In the genomic region with DNA sequence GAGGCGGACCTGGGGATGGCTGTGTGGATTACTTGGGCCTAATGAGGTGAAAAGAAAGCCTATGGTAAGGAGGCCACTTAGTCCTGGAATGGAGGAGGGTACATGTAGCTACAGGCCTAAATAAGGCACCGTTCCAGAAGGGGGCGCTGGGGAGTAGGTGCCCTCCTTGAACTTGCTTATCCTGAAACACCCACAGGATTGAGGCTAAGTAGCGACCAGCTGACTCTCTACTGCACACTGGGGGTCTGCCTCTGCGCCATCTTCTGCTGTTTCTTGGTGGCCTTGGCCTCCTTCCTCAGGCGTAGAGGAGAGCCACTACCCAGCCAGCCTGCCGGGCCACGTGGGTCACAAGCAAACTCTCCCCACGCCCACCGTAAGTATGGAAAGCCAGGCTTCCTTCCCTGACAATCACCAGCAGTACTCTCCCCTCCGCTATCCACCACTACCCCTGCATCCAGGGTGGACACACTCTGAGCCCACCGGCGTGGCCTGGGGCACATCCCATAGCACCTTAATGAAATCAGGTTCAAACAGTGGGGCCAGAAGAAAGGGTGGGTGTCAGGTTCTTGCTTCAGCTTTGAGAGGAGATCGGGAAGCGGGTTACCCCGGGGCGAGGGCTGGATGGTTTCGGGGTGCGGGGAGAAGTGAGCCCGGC, we compare ENCODE assay signal across 9 mouse cellular contexts. TPM values are rescaled to one million over a fixed set of nuclear protein-coding genes. Genes with fewer than 3 reads are reported as not detected.
A peak's percentile ranks its signal among the peaks of the same experiment; 100 is the strongest.
DNase-seq lines count a peak whose midpoint lies in the region; ATAC-seq and TF ChIP-seq lines count a peak whose summit lies in the region.
"Had no signal": no experiment of that assay in that cellular context is flagged by ENCODE, and none has a peak within 500 bp of the region (broad histone marks: within the 10 kb centered on the region; RNA-seq: fewer than 3 reads in every experiment).

No protein-coding gene starts in this region.

- no peak overlapping the region for H3K27ac ChIP-seq in ES-Bruce4 (ENCODE audit: insufficient read depth, low read length)
- H3K27ac ChIP-seq in embryonic facial prominence, embryonic 10.5 days (replicated peaks): peak overlapping the region; percentile 48; the same call in 1 of the 2 replicates
- no peak overlapping the region for H3K27ac ChIP-seq in hindbrain, postnatal 0 days
- H3K27ac ChIP-seq: macrophage had no signal

- H3K4me2 ChIP-seq in hindbrain, postnatal 0 days (ENCODE audit: low read depth, low read length): peak overlapping the region; percentile 73

- peak overlapping the region; percentile 52 for H3K4me3 ChIP-seq in ES-Bruce4 (ENCODE audit: low read depth, low read length)
- H3K4me3 ChIP-seq in embryonic facial prominence, embryonic 10.5 days: peak overlapping the region; percentile 58
- H3K4me3 ChIP-seq in hindbrain, postnatal 0 days (ENCODE audit: low read length): peak overlapping the region; percentile 41

- WGBS in embryonic facial prominence, embryonic 10.5 days: 11% methylated on average over 20 of the region's 20 CpGs
- 19% methylated on average over 20 of the region's 20 CpGs for WGBS in hindbrain, postnatal 0 days

- TF ChIP-seq EP300 in ES-Bruce4 (IDR thresholded peaks at IDR 0.05; ENCODE audit: insufficient read depth, low read depth, low read length): 0 out of 2 replicates have a peak, but pooled peaks have one; percentile 4

- H3K27me3 ChIP-seq in ES-Bruce4 (ENCODE audit: control insufficient read depth, insufficient read depth, low read length, poor library complexity, severe bottlenecking): no peaks in the 10 kb centered on the region
- H3K27me3 ChIP-seq in embryonic facial prominence, embryonic 10.5 days (replicated peaks; ENCODE audit: low read depth, poor library complexity, severe bottlenecking): peaks cover 41% of the 10 kb centered on the region
- no peaks in the 10 kb centered on the region for H3K27me3 ChIP-seq in hindbrain, postnatal 0 days (ENCODE audit: insufficient read depth, low read length)

- H3K36me3 ChIP-seq in ES-Bruce4 (ENCODE audit: control insufficient read depth, insufficient read depth, low read length, poor library complexity, severe bottlenecking): no peaks in the 10 kb centered on the region
- peaks cover 10% of the 10 kb centered on the region for H3K36me3 ChIP-seq in embryonic facial prominence, embryonic 10.5 days (replicated peaks)
- 0 out of 2 replicates have a peak, but pooled peaks cover 7% of the 10 kb centered on the region for H3K36me3 ChIP-seq in hindbrain, postnatal 0 days (ENCODE audit: insufficient read depth, low read length)

- no peaks in the 10 kb centered on the region for H3K4me1 ChIP-seq in ES-Bruce4 (ENCODE audit: control insufficient read depth, insufficient read depth, low read length)
- H3K4me1 ChIP-seq in embryonic facial prominence, embryonic 10.5 days: peaks cover 12% of the 10 kb centered on the region
- 0 out of 2 replicates have a peak, but pooled peaks cover 9% of the 10 kb centered on the region for H3K4me1 ChIP-seq in hindbrain, postnatal 0 days (ENCODE audit: insufficient read depth, low read length)

- peak overlapping the region; percentile 29 for H3K9ac ChIP-seq in ES-Bruce4 (ENCODE audit: low read depth, poor library complexity, severe bottlenecking)
- H3K9ac ChIP-seq in hindbrain, postnatal 0 days (replicated peaks; ENCODE audit: low read length): peak overlapping the region; percentile 48

- no peaks in the 10 kb centered on the region for H3K9me3 ChIP-seq in ES-Bruce4 (replicated peaks; ENCODE audit: control insufficient read depth, insufficient read depth, low read length, poor library complexity, severe bottlenecking)
- H3K9me3 ChIP-seq in embryonic facial prominence, embryonic 10.5 days: no peaks in the 10 kb centered on the region
- no peaks in the 10 kb centered on the region for H3K9me3 ChIP-seq in hindbrain, postnatal 0 days (ENCODE audit: low read length)

- peak; percentile 60 for DNase-seq in CD4-positive, CD25-positive, alpha-beta regulatory T cell, adult 2 months (ENCODE audit: low read depth, low spot score)
- peak; percentile 72 for DNase-seq in embryonic facial prominence, embryonic 10.5 days (ENCODE audit: low spot score)
- peak; percentile 45 for DNase-seq in hindbrain, postnatal 0 days (ENCODE audit: low spot score)
- peak; percentile 22 to 39 for DNase-seq in lung, adult 18-20 months
- peak; percentile 81 for DNase-seq in retina, postnatal 1 day

- ATAC-seq in CD4-positive, CD25-positive, alpha-beta regulatory T cell, adult 4 months: no peak
- peak; percentile 45 for ATAC-seq in hindbrain, postnatal 0 days
- no peak; the same call in 1 of the 2 replicates for ATAC-seq in monocyte, adult 5-6 weeks (replicated peaks; ENCODE audit: insufficient number of reproducible peaks, low FRiP score, low TSS enrichment, poor library complexity, severe bottlenecking)

- TF ChIP-seq CTCF in ES-Bruce4 (IDR thresholded peaks at IDR 0.05; ENCODE audit: low read depth, low read length): peak; percentile 81
- peak; percentile 61 for TF ChIP-seq CTCF in hindbrain, postnatal 0 days (IDR thresholded peaks at IDR 0.05; ENCODE audit: low read depth)

- TF ChIP-seq POLR2A in ES-Bruce4 (IDR thresholded peaks at IDR 0.05; ENCODE audit: insufficient read depth, low read length): no peak

RNA-seq across cellular contexts. Expression of gene Tnfrsf13b, which starts 20.2 kb away (rescaled TPM):
- 10 to 100 TPM; 77.2 to 97.2 TPM for polyA plus RNA-seq in CD4-positive, CD25-positive, alpha-beta regulatory T cell, adult 4 months (2017; shearing (Covaris generic))
- not detected in 2 replicates for polyA plus RNA-seq in ES-Bruce4 (2011; ENCODE audit: insufficient read depth, insufficient read length, low read depth, missing spikeins)
- polyA plus RNA-seq in embryonic facial prominence, embryonic 10.5 days (2016; fragmentation: Nextera tagmentation; extraction: Ambion mirVana): 0.86 and 1.2 TPM in 2 replicates
- total RNA-seq in hindbrain, postnatal 0 days (2014; rRNA removed): 2.7 and 7.0 TPM in 2 replicates
- 1.1 and 1.5 TPM in 2 replicates for polyA plus RNA-seq in hindbrain, postnatal 0 days (2015; fragmentation: Nextera tagmentation; extraction: Ambion mirVana)
- 39.9 to 75.6 TPM (median 53.5 TPM) in 3 replicates for total RNA-seq in monocyte, adult 5-6 weeks (2017)

RNA-seq across cellular contexts. Expression of gene Usp22, which starts 28.1 kb away (rescaled TPM):
- 10 to 100 TPM; 11.3 to 13.1 TPM for polyA plus RNA-seq in CD4-positive, CD25-positive, alpha-beta regulatory T cell, adult 4 months (2017; shearing (Covaris generic))
- 107 and 113 TPM in 2 replicates for polyA plus RNA-seq in ES-Bruce4 (2011; ENCODE audit: insufficient read depth, insufficient read length, low read depth, missing spikeins)
- polyA plus RNA-seq in embryonic facial prominence, embryonic 10.5 days (2016; fragmentation: Nextera tagmentation; extraction: Ambion mirVana): 185 and 189 TPM in 2 replicates
- total RNA-seq in hindbrain, postnatal 0 days (2014; rRNA removed): 526 and 577 TPM in 2 replicates
- polyA plus RNA-seq in hindbrain, postnatal 0 days (2015; fragmentation: Nextera tagmentation; extraction: Ambion mirVana): 251 and 278 TPM in 2 replicates
- 40.7 to 65.8 TPM (median 44.4 TPM) in 3 replicates for total RNA-seq in monocyte, adult 5-6 weeks (2017)

Comparison
In these comparisons a context has a peak if more than half of its experiments do, and no peak if none do; other contexts are left out.
1. DNase-seq: peak in every context shown above with its lines; median percentile 81 in retina, postnatal 1 day; 72 in embryonic facial prominence, embryonic 10.5 days; 60 in CD4-positive, CD25-positive, alpha-beta regulatory T cell, adult 2 months; 45 in hindbrain, postnatal 0 days; 30 in lung, adult 18-20 months.
2. RNA of gene Tnfrsf13b, which starts 20.2 kb away (polyA plus RNA-seq): 77.2 to 97.2 TPM in CD4-positive, CD25-positive, alpha-beta regulatory T cell, adult 4 months; 1.1 to 1.5 TPM in hindbrain, postnatal 0 days, 0.86 to 1.2 TPM in embryonic facial prominence, embryonic 10.5 days and not detected in ES-Bruce4; every median in the first group is over 10 times any median in the second.
3. Peak in every context shown above with its lines, with median percentiles within 50 percentile points of each other: H3K4me3 ChIP-seq.